Mouse (Mus musculus) embryo, embryonic 10.5 days (tissue): ENCODE results near the gene Map4k1.

ENCODE experiments used
- DNase-seq: peaks from one replicate; pipeline ENCODE4 v3.0.0-alpha.2; 2015; ENCODE audit warnings: low spot score

The Map4k1 gene

GRCm38 (mm10) chr7:28981651-28982273 is at the start of gene Map4k1, which contains the start of gene Eif3k:
TSS of gene Map4k1 (plus strand) at chr7:28982050.
TSS of gene Eif3k (minus strand) at chr7:28981864.
- DNase-seq = peak; percentile 100

GRCm38 (mm10) chr7:28932421-28933041 is 49.3 kb upstream of the Map4k1 start:
- no peak for DNase-seq

DNA sequence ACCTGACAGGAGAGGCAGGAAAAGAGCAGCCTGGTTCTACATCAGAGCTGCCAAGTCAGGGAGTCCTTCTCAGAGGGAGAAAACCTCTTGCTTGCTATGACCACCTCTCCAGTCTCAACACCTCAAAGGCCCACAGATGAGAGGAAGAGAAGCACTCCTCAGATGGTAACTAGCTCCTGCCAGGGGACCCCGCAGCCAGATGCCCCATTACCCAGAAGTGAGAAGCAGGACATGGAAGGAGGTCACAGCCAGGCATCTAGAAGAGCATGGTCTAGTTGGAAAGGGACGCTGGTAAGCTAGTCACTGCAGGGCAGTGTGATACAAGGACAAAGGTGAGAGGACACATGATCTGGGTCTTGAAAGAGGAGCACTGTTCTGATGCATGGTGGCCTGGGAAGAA is 48.0 kb upstream of the Map4k1 start:
- DNase-seq = no peak

DNA sequence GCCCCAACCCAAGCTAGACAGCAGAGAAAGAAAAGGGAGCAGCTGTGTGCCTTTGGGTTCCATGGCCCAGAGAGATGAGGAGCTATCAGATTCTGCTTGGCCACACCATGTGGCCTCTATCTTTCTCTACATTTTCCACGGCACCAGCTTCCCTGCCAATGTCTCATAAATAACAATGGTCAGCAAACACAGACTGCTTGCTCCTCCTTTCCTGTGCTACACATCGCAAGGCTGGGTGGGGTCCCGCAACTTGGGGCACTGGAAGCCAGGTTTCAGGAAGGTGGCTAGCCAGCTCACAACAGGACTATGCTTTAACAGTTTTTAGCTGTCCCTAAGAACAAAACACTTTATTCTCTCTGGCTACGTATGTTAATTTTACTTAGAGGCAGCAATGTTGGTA is 45.1 kb upstream of the Map4k1 start:
- no peak for DNase-seq

GRCm38 (mm10) chr7:28938654-28939053 is 43.2 kb upstream of the Map4k1 start:
- no peak for DNase-seq

DNA sequence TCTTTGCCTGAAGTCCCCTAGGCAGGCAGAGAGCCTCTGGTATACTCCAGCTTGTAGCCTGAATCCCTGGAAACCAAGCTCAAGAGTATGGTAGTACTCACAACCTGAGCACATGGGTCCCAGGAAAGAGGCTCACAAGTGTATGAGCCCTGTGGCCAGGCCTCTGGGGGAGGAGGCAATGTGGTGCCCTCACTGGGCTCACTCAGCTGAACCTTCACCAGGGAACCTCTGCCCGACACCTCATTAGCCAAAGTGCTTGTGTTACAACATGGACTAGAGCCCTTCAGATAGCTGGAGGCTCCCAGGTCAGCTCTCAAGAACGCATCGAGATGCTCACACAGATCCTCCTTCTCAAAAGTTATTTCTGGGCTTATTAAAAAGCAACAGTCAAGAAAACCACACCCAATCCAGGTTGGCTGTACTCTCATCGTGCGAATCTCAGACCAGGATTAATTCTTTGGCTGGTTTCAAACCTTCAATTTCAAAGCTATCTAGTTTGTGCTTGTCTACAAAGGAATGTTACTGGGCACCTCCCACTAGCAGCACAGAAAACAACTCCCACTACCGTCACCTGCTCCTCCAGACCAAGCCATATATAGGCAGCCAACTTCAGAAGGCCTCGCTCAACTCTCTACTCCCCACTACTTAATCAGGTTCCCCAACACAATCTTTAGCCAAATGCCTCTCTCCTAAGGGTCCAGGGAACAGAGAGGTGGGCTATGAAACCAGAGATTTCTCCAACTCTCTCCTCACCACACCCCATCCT is 42.2 kb upstream of the Map4k1 start:
- DNase-seq = no peak

DNA sequence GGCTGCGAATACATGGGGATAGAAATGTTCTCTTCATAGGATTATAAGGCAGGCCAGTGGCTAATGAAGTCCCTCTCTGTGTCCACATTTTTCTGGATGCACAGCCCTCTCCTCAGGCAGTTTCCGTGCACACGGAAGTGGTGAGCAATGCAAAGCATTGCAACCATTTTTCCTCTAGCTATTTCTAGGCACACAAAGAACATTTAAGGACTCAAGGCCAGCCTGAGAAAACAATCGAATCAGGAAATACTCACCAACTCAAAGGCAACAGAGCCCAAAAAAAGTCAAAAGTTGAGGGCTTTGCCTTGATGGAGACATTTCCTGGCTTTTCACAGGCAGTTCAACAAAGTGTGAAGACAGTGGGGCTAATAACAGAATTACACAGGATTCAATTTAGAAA is 40.7 kb upstream of the Map4k1 start:
- DNase-seq = no peak

DNA sequence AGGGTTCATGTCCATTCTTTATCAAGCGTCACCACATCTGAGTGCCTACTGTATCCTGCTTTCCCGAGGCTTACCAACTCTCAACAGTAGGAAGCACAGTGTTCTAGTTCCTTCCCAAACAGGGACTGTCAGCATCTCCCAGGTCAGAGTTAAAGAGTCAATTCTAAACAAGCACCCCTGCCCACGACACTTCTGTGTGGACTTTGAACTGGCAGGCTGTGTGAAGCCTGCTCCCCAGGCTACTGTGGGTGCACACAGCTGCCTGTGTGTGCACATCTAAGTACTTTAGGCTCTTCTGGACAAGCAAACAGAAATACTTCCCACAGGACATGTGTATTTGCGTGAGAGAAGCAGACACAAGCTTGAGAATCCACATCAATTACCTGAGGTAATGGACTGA is 40.3 kb upstream of the Map4k1 start:
- no peak for DNase-seq

DNA sequence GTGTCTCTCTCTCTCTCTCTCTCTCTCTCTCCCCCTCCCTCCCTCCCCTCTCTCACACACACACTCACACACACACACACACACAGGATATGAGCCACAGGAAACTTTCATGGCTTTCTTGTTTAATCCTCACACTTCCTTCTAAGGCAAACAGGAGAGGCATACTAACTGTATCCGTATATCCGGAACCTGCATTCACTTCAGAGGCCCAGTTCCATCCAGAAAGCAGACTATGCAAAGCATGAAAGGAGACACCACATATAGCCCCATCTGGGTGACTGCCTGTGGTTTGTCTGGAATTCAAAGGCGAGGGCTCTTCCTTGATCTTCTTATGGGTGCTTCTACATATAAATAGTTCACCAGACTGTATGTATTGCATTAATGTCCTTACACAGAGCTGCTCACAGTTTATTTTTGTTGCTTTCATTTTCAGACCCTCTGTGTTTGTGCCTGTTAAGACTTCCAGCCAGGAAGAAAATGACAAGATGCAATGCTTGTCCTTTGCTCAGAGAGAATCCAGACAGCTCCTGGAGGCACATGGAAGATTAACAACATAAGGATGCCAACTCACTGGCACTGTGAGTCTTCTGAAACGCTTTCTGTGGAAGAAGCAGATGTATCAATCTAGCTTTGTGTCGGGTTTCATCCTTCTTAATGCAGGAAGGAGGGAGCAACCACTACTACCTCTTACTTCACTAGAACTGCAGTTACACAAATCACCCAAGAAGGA is 38.2 kb upstream of the Map4k1 start:
- no peak for DNase-seq

DNA sequence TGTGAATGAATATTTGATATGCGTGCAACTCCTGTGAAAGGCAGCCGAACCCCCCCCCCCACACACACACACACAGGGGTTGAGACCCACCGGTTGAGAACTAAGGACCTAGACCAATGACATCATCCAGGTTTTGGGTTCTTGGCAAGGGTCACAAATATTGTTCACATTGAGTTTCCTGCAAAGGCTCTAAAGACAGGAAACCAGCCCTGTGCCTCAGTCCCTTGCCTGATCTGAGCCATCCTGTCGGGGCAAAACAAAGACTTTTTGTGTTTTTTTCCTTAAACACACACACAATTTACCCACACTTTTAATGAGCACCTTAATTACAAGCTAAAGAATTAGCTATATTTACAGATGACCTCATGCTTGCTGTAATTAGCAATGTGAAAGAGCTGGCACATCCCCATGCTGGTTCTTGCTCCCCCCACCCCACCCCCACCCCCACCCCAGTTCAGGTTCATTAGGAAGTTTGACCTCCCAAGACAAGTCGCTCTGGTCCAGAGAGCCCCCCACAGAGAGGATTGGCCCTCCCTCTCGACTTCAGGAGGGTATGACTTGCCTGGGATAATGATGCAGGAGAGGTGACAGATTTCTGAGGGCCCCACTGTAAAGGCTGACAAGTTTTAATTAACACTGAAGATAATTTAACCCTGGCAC is 37.0 kb upstream of the Map4k1 start:
- no peak for DNase-seq

DNA sequence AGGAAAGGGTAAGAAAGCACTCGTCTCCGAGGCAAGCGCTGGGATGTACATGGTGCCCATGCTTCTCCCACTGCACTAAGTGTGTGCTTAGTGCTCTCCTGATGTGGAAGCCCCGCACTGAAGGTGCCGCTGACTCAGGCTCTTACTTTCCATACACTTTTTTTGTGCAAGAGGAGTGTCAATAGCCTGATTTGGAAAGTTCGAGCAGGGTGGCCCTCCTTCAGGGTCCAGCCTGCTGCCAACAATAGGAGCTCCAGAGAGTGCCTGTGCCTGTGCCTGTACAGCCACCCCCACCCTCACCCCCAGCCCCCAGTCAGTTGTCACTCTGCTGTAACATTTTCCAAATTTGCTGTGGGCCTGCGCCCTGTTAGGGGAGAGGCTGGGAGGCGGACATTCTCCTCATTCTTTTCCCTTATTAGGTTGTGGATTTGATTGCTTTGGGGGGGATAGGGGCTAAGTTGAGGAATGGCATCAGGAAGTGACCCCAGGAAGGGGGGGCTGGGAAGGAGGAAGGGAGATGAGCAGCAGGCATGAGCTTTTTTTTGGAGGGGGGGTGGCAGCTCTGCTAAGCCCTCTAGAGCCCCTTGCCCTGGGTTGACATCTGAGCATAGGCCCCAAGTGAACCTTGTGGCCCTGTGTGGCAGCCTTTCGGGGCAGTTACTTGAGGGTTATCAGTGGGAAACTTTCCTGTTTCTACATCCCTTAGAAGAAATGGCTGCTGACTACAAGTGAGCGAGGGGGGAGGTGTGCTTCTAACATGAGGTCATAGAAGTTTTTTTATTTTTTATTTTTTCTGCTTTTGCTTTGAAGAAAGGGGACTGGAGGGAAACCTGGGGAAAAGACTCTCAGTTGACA is 36.2 kb upstream of the Map4k1 start:
- DNase-seq = peak; percentile 79

- DNase-seq = peak; percentile 63
Observed at GRCm38 (mm10) chr7:28946271-28946610, 35.6 kb upstream of the Map4k1 start.

DNA sequence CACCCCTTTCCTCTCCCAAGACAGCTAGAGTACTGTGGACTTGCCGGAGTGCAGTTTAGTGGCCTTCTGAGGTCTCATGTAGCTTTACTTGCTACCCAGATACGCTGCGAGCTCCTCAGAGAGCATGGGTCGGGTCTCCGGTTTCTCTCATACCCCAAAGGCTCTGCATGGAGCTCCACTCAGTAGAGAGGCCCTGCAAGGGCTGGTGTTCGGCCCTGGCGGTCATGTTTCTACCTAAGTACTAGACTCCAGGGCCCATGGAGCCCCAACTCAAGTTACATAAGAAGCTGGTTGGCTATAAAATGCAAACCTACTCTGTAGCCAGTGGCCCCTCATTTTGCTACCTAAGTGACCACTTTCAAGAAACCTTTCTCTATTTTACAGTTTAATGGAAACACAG is 33.1 kb upstream of the Map4k1 start:
- DNase-seq = no peak

DNA sequence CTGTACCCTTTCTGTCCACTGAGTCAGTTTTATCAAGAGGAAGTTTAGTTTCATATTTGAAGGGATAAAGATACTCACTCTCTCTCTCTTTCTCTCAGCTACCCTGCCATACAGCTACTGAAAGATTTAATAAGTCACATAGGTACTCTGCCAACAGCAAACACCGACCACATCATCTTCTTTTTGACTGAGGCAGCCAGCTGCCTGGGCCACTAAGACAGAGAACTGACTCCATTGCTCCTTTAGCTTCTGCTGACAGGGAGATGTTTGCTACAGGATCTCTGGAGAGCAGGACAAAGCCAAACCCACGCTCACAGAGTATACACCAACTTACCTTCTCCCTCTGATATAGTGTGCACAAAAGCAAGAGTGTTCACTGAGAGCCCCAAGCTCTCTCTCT is 32.6 kb upstream of the Map4k1 start:
- DNase-seq = no peak

- no peak for DNase-seq
Observed at GRCm38 (mm10) chr7:28950346-28951037, 31.4 kb upstream of the Map4k1 start.

DNA sequence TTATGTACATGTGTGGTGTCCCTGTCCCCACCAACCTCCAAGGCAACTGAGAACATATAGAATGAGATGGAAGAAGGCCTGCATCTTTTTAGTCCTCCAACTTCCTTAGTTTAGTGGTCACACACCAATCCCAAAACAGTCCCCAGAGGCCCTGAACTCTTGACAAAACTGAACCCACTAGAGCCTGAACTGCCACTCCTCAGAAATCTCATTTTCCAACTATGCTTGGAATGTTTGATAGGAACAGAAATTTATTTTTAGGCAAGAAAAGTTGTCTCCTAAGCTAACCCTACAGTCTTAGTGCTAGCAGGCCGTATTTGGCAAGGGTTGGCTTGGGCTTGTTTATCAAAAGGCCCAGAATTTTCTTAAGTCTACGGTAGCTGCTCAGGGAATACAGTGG is 30.1 kb upstream of the Map4k1 start:
- no peak for DNase-seq

- DNase-seq = no peak
Observed at GRCm38 (mm10) chr7:28952786-28953185, 29.1 kb upstream of the Map4k1 start.

DNA sequence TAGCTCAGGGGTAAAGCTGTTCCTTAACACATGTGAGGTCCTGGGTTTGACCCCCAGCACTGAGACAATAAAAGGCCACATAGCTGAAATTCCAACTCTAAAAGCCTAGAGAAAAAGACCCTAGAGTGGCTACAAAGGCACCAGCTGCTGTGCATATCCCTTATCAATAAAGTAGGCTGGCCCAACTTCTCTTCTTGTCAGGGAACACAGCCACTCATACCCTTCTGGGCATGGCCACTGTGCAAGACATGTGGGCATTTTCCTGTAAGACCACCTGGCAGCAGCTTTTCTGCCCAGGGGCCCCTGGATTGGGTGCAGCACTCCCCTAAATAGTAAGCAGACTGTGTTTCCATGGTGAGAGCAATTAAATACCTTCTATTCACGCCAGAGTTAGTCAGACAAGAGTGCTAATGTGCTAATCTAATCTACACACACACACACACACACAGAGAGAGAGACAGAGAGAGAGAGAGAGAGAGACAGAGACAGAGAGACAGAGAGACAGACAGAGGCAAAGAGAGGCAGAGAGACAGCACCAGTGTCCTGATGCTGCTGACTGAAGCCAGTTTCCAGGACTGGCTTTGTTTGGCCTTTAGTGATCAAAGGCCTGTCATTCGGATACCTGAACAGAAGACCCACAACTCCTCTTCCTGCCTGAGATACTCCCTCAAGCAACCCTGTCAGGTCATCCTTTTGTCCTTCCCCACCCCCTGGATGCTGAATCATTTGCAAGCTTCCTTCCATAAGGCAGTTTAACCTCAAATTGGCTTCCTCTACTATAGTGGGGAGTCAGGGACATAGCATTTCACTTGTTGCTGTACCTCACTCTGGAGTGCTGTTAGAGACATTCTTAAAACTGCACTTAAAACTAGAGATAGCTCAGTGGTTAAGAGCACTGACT is 28.1 kb upstream of the Map4k1 start:
- peak; percentile 83 for DNase-seq

DNA sequence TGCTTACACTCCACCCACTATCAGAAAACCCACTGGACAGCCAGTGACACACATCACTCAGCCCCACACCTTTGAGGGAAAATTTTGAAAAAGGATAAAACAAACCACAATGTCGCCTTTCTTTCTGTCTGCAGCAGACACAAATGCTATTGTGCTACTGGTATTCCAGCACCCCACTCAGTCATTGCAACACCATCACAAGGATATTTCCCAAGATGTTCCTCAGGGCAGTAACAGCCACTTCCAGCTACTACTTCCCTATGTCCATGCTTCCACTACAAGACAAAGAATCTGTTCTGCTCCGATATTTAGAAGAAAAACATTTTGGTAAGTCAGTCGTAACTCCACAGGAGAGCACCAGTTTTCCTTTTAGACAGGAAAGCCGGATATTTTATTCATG is 27.1 kb upstream of the Map4k1 start:
- DNase-seq = no peak
